Mouse (Mus musculus): Measurements from ENCODE around the gene 1300017J02Rik.
"Not testable (repeated sequence)": the region's sequence is repeated elsewhere in the genome, so short reads cannot be mapped to it uniquely, and the experiment has no call there.

Gene 1300017J02Rik

GRCm38 (mm10) chr9:103304927-103305326 lies at the start of gene 1300017J02Rik, which contains the start of gene Topbp1:
Gene 1300017J02Rik (minus strand): TSS chr9:103305082.
Gene Topbp1 (plus strand): TSS chr9:103305215.
- peak; percentile 91 for DNase-seq

DNA sequence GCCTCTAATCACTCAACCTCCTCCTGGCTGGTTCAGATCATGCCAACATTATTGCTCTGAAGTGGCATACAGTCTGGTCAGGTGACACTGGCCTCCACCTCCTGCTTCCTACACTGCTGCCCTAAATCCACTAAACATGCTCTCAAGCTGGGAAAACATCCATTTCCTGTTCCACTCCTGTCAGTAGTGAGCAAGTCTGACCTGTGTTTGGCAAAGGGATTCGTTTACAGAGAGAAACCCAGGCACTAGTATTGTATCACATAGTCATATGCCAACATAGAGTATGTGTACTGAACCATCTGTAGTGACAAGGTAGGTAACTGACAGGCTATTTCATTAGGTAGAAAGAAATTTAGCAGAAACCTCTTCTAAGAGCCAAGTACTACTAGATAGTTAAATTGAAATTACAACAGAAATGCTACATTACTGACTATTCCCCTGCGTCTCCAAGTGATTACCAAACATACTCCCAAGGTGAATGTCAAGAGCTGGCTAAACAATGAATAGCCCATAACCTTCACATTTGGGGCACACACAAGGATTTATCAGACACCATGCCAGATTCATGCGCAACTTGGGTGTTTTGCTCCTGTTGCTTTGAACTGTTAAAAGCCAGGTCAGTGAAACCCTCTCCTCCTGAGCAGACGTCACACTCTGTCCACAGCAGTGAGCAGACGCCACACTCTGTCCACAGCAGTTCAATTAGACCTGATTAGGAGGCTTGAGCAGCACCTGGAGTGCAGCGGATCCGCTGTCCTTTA lies 48.8 kb upstream of the 1300017J02Rik start:
- DNase-seq = not testable (repeated sequence)

DNA sequence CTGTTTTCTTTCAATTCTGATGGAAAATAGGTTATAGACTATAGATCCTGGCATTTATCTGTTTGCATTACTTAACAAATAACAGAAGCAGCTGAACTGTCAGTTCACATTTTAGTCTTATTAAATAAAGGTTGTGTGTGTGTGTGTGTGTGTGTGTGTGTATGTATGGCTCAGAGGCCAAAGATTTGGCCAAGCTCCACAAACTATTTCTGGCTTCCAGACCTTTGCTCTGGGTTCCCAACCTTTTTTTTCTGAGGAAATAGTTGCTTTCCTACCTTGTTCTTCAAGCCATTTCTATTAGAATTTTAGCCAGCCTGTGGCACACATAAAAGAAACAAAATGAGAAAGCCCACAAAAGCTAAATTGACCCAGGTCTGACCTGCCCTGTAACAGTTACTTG lies 43.9 kb upstream of the 1300017J02Rik start:
- no peak for DNase-seq

DNA sequence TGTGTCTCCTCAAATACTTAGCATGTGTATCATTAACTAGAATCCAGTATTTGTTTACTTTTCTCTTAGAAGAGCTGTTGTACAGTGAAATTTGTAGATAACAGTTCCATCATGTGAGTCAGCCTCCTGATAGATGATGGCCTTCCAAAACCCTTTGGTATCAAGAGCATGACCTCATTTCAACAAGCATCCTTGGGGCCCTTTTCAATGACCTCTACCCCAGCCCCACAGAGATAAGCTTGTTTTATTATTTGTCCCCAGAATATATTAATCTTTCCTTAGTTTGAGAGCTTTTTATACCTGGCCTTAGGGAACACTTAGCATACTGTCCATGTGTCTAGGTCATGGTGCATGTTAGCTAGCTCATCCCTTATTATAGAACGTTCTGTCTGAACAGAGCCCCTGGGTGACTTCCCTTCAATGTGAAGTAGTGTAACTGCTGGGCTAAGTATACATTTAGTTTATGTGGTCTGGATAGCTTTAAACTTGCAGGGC lies 43.2 kb upstream of the 1300017J02Rik start:
- DNase-seq = no peak

- DNase-seq = no peak
These were observed 42.2 kb upstream of the 1300017J02Rik start for GRCm38 (mm10) chr9:103347045-103347444.

GRCm38 (mm10) chr9:103336912-103337311 lies 32.0 kb upstream of the 1300017J02Rik start:
- DNase-seq = no peak

DNA sequence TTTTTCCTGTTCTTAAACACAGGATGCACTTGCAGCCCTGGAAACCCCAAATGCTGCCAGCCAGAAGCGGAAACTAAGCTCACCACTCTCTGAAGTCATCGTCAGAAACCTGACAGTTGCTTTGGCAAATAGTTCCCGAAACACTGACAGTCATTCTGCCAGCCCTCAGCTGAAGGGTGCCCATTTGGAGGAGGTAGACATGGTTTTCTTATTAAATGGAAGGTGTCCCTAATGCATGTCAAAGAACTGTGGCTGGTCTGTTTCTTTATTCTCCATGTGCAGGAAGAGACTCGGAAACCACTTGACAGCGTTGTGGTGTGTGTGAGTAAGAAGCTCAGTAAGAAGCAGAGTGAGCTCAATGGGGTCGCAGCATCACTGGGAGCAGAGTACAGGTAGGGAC lies 27.8 kb upstream of the 1300017J02Rik start:
- no peak for DNase-seq

- DNase-seq = no peak
These were observed 21.6 kb upstream of the 1300017J02Rik start for GRCm38 (mm10) chr9:103326449-103326848.

DNA sequence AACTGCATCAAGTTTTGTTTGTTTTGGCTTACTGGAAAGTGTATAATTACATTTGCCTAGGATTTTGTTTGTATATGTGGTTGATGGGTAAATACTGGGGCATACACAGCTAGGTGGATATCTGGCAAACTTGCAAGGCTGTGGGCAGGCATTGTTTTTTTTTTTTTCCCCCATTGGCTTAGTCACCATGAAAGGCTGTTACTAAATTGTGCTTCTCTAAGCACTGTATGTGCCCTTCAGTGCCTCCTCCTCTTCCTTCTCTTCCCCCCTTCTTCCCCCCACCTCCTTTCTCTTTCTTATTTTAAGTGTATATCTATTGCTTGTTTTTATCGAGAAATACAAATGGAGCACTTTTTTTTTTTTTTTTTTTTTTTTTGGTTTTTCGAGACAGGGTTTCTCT lies 19.8 kb upstream of the 1300017J02Rik start:
- no peak for DNase-seq

GRCm38 (mm10) chr9:103309832-103310231 lies 5.0 kb upstream of the 1300017J02Rik start:
- no peak for DNase-seq

DNA sequence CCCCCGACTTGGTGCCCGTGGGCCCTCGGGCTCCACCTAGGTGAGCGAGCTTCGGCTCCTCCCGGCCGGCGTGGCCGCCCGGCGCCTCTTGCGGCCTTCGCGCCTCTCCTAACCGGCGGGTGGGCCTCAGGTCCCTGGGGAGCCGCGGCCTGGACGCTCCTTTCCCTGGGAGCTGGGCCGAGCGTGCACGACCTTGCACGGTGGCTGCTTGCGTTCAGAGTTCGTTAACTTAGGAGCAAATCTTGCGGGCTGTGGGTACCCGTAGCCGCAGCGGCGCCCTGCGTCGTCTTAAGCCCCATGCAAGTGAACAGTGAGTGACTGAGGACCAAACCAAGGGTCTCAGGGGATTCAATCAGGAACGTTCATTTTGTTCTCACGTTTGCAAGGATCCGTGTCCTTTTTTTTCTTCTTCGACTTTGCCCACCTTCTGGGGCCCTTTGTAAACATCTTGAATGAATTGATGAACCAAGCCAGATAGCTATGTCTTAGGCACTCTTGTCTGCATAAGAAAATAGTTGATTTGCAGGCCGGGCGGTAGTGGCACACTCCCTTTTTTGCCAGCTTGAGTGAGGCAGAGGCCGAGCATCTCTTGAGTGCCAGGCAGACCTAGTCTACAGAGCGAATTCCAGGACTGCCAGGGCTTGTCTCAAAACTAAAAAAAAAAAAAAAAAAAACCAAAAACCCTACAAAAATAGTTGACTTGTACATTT lies 605 bp upstream of the 1300017J02Rik start:
- no peak for DNase-seq

- peak; percentile 46 for DNase-seq
These were observed 2.2 kb downstream of the 1300017J02Rik start for GRCm38 (mm10) chr9:103302666-103303065.

- no peak for DNase-seq
These were observed 2.6 kb downstream of the 1300017J02Rik start for GRCm38 (mm10) chr9:103302239-103302638.

GRCm38 (mm10) chr9:103301086-103301485 lies 3.8 kb downstream of the 1300017J02Rik start:
- no peak for DNase-seq

- no peak for DNase-seq
These were observed 10.4 kb downstream of the 1300017J02Rik start for GRCm38 (mm10) chr9:103294507-103294906.

DNA sequence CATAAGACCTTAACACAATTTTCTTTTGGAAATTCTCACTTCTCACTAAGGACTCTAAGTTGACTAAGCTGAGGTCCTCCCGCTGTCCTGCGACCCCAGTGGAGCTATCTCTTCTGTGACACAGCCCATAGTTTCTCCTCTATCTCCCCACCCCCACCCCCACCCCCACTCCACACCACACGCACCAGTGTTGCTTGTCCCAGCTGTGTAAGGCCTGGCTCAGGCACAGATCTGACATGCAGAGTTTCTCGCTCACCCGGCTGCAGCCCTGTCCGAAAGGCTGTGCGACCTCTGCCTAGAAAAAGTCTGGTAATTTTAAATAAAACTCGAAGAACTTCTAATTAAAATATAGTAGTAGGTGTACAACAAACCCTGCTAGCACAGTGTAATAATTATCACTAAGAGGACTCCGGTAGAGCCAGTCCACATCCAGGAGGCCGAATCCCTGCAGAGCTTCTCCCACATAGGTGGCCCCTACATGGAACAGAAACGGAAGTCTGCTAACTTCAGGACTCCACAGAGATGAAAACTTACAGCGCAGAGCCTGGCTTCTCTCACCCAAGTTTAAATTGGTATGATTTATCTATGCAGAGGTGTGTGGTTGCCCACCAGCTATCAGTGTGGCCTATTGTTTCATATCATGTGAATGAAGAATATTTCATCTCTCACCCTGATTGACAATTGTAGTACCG lies 16.2 kb downstream of the 1300017J02Rik start:
- no peak for DNase-seq

- no peak for DNase-seq
These were observed 16.9 kb downstream of the 1300017J02Rik start for GRCm38 (mm10) chr9:103287840-103288488.

- no peak for DNase-seq
These were observed 17.9 kb downstream of the 1300017J02Rik start for GRCm38 (mm10) chr9:103286901-103287422.

GRCm38 (mm10) chr9:103286396-103286795 lies 18.5 kb downstream of the 1300017J02Rik start:
- DNase-seq = no peak

DNA sequence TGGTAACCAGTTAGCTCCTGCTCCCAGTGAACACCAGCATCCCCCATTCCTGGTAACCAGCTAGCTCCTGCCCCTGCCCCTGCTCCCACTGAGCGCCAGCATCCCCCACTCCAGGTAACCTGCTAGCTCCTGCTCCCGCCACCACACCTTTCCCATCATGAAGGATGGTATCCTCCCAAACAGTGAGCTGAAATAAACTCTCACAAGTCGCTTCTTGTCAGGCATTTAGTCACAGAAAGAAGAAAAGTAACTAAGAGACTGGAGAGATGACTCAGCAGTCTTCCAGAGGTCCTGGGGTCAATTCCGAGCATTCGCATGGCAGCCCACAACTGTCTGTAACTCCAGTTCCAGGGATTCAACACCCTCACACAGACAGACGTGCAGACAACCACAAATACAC lies 28.0 kb downstream of the 1300017J02Rik start:
- no peak for DNase-seq

DNA sequence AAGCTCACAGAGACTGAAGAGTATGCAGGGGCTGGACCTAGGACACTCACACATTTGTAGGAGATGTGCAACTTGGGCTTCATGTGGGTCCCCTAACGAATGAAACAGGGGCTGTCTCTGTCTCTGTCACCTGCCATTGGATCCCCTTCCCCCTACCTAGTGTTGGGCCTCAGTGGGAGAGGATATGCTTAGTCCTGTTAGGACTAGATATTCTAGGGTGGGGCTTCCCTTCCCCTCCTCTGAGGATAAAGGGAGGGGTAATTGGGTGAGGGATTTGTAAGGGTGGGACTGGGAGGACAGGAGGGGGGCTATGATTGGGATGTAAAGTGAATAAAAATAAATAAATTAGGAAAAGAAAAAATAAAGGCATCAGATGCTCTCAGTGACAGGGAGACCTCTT lies 29.2 kb downstream of the 1300017J02Rik start:
- no peak for DNase-seq

DNA sequence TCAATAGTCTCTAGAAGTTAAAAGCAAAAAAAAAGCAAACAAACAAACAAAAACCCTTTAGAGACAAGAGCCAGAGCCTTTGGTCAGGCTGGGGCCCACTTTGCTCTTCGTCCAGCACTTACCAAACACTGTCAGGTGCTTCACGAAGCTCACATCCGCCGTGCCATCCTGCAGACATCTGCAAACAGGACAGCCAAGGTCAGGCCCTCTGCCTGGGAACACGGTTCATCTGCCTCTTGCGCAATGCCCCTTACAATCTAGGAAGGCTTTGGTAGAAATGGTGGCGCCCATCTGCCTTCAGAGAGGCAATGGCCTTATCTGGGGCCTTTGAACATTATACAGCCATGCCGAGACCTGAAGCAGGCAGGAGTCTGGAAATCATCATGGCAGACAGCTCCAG lies 30.1 kb downstream of the 1300017J02Rik start:
- no peak for DNase-seq

DNA sequence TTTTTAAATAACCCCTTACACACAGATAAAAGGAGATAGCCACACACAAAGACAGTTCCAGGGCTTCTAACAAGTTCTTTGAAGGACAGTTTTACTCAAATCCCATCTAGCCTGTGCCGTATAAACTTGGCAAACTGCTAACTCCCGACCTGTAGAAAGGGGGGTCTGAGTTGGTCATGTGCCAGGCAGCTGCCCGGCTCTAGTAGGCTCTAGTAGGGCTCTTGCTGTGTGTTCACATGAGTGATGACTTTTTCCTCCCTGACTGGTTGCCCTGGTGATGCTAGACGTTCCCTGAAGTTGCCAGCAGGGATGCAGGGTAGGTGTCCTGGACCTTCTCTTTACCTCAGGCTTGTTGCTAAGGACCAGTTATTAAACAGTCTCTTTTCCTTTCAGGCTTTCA lies 33.8 kb downstream of the 1300017J02Rik start:
- no peak for DNase-seq
